Mouse (Mus musculus) cortical plate, adult 2 months (tissue): ENCODE data around the gene Olfr1393.

ENCODE experiments used
- CTCF ChIP-seq: fragments of 200-500 bp; IDR thresholded peaks from 2 replicates; pipeline ENCODE4 v1.5.1; 2011; ENCODE audit warnings: mild to moderate bottlenecking, control low read depth, low read length; ENCODE audit not compliant: insufficient read depth; ENCODE audit errors: extremely low read depth
- POLR2A ChIP-seq: fragments of 200-500 bp; IDR thresholded peaks from 2 replicates; pipeline ENCODE4 v1.6.1; 2011; ENCODE audit warnings: mild to moderate bottlenecking, low read length, control low read depth; ENCODE audit not compliant: insufficient read depth; ENCODE audit errors: extremely low read depth

DNA sequence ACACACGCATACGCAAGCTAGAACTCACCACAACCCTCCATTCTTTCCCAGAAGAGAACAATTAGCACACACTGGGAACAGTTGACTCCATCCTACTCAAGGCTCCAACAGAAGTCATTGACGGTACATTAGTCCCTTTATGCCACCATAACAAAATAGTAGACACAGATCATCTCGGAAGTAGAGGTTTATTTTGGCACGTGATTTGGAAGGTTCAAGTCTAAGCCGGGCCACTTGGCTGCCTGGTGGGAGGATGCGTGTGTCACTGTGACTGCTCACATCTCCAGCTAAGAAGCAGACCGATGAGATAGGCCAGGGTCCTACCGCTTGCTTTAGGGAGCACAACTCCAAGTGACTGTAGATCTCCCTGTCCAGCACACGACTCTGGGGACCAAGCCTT lies 10.8 kb upstream of the Olfr1393 start:
- no peak for TF ChIP-seq CTCF
- TF ChIP-seq POLR2A = no peak
